Mouse (Mus musculus): ENCODE results near the gene Gaa.

- TF ChIP-seq CTCF (IDR thresholded peaks at IDR 0.05; ENCODE audit: control insufficient read depth, insufficient read depth, insufficient read length) (no peak), USF1 (IDR thresholded peaks at IDR 0.05; ENCODE audit: low read depth) (no peak), CEBPB (IDR thresholded peaks at IDR 0.05; ENCODE audit: low read depth) (no peak)
Observed at GRCm38 (mm10) chr11:119223124-119223890, 44.4 kb upstream of the Gaa start.
